Mouse (Mus musculus) spleen, adult 2 months (tissue): ENCODE data around the gene Fam47e.

Experiments used
- CTCF ChIP-seq: fragments of 200-500 bp; IDR thresholded peaks from 2 replicates; pipeline ENCODE4 v1.5.1; 2011; ENCODE audit warnings: mild to moderate bottlenecking, inconsistent platforms; ENCODE audit not compliant: insufficient read depth, insufficient read length, insufficient replicate concordance; ENCODE audit errors: extremely low read depth
- POLR2A ChIP-seq: fragments of 200-500 bp; IDR thresholded peaks from 2 replicates; pipeline ENCODE4 v1.6.1; 2011; ENCODE audit warnings: low read depth, low read length, inconsistent platforms

DNA sequence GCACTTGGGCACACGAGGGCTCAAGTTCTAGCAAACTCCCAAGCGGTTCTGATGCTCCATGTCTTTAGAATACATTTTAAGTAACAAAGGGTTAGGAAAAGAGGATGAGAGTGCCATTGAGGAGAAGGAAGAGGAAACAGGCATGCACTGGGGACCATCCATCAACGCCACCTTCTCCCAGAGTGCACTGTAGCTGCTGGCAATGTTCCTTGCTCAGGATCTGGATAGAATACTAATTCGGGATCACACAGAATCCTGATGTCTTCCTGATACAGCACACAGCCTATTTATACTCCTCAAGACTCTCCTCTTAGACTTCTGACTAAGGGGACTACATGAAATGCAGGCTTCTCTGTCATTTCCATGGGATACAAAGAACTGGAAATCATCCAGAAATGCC, 15.2 kb upstream of the Fam47e start:
- TF ChIP-seq CTCF (no peak), POLR2A (no peak)
